Mouse (Mus musculus) midbrain, embryonic 10.5 days (tissue): ENCODE measurements around the gene Tmem139. TPM values are rescaled to one million over a fixed set of nuclear protein-coding genes. Genes with fewer than 3 reads are reported as not detected.

ENCODE experiments used
- DNase-seq: peaks from one replicate; pipeline ENCODE4 v3.0.0-alpha.2; 2017; ENCODE audit warnings: low spot score
- H3K27ac ChIP-seq: fragments of 300-500 bp; sonication (generic); replicated peaks from 2 replicates; pipeline ENCODE4 v1.5.1; 2016; ENCODE audit warnings: mild to moderate bottlenecking
- H3K27me3 ChIP-seq: fragments of 300-500 bp; sonication (generic); 2 replicates; pipeline ENCODE4 v1.6.1; 2016; ENCODE audit warnings: low read depth, mild to moderate bottlenecking; ENCODE audit not compliant: poor library complexity, severe bottlenecking
- H3K36me3 ChIP-seq: fragments of 300-500 bp; sonication (generic); 2 replicates; pipeline ENCODE4 v1.6.1; 2016; ENCODE audit warnings: mild to moderate bottlenecking, moderate library complexity
- H3K4me1 ChIP-seq: fragments of 300-500 bp; sonication (generic); 2 replicates; pipeline ENCODE4 v1.6.1; 2016
- H3K4me3 ChIP-seq: fragments of 300-500 bp; sonication (generic); 2 replicates; pipeline ENCODE4 v1.5.1; 2016; ENCODE audit warnings: mild to moderate bottlenecking, moderate library complexity
- H3K9me3 ChIP-seq: fragments of 300-500 bp; sonication (generic); replicated peaks from 2 replicates; pipeline ENCODE4 v1.6.1; 2016; ENCODE audit warnings: mild to moderate bottlenecking
- WGBS: fragments of 180-500 bp; shearing (Covaris S2); methylation state at CpG from one replicate; pipeline ENCODE4 v1.1.7; 2016; 5-methylcytosine and 5-hydroxymethylcytosine counted together
- polyA plus RNA-seq: library from polyadenylated mRNA; unstranded; fragments of >200 nt; fragmentation: Nextera tagmentation; extraction: Ambion mirVana; gene quantifications from 2 replicates; pipeline ENCODE4 v1.2.1, GENCODE M21; 2016

Tmem139 gene
- polyA plus RNA-seq, 1 experiment from 2014 or later = 0.33 TPM

- WGBS = 88% methylated on average over 4 of the region's 4 CpGs
- peaks cover 3% of the 10 kb centered on the region for H3K4me1 ChIP-seq
- H3K9me3 ChIP-seq = no peaks in the 10 kb centered on the region
- no peaks in the 10 kb centered on the region for H3K36me3 ChIP-seq
- H3K4me3 ChIP-seq = no peak overlapping the region
- DNase-seq = no peak
- no peak overlapping the region for H3K27ac ChIP-seq
- H3K27me3 ChIP-seq = peaks cover 7% of the 10 kb centered on the region
Observed at GRCm38 (mm10) chr6:42251791-42252190, 10.0 kb upstream of the Tmem139 start.

GRCm38 (mm10) chr6:42253103-42253502 lies 8.7 kb upstream of the Tmem139 start:
- Histone ChIP-seq H3K9me3 (no peaks in the 10 kb centered on the region), H3K27me3 (no peaks in the 10 kb centered on the region), H3K4me3 (no peak overlapping the region), H3K27ac (no peak overlapping the region), H3K36me3 (no peaks in the 10 kb centered on the region), H3K4me1 (0 out of 2 replicates have a peak, but pooled peaks cover 4% of the 10 kb centered on the region)
- WGBS = 92% methylated on average over 2 of the region's 2 CpGs
- no peak for DNase-seq

- DNase-seq = peak; percentile 60
- Histone ChIP-seq H3K4me1 (0 out of 2 replicates have a peak, but pooled peaks cover 4% of the 10 kb centered on the region), H3K4me3 (no peak overlapping the region), H3K9me3 (no peaks in the 10 kb centered on the region), H3K27me3 (peaks cover 14% of the 10 kb centered on the region), H3K27ac (no peak overlapping the region), H3K36me3 (no peaks in the 10 kb centered on the region)
- WGBS = 27% methylated on average over 11 of the region's 11 CpGs
Observed at GRCm38 (mm10) chr6:42257303-42257863, 4.4 kb upstream of the Tmem139 start.

DNA sequence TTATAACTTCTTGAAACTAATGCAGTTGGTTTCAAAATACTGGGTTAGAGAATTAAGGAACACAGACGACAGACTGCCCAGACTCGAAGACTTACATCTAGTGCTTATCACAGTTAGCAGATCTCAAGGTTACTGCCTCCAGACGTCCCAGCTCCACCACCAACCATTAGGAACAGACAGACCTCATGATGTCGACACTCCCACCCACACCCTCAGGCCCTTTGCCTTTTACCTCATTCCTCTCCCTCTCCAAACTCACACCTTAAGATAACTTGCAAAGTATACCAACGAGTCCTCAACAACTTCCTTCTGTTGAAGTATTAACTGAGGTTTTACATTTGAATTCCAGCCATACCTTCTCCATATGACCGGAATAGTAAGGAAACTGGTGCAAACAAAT lies 1.3 kb upstream of the Tmem139 start:
- no peak for DNase-seq
- Histone ChIP-seq H3K4me3 (no peak overlapping the region), H3K36me3 (no peaks in the 10 kb centered on the region), H3K4me1 (peaks cover 8% of the 10 kb centered on the region; the same call in 1 of the 2 replicates), H3K9me3 (no peaks in the 10 kb centered on the region), H3K27ac (no peak overlapping the region), H3K27me3 (peaks cover 25% of the 10 kb centered on the region)
- 80% methylated on average over 6 of the region's 6 CpGs for WGBS

DNA sequence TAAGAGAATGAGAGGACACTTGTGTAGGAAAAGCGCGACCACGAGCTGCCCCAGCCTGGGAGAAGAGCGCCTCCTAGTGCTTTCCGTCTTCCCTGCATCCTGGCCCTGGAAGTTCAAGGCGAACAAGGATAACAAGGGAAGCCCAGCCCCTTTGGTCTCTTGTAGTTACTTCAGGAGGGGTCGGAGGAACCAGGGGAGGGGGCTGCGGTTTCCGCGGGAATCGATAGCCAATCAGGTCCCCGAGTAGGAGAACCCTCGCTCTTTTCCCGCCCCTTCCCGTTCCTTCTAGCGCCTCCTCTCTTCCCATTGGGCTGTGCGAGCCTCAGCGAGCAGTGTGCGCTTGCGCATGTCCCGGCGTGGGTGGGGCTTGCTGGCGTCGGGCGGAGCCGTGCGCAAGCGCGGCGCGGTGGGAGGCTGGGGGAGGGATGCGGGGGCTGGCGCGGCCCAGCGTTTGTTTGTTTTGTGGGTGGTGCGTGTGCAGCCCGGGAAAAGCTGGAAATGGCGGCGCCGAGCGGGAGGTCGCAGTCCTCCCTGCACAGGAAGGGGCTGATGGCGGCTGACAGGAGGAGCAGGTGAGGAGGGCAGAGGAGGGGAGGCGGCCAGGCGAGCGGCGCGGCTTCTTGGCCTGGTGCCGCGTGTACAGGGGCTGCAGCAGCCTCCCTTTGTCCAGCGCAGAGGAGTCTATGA lies 3.0 kb downstream of the Tmem139 start, which contains the start of gene Casp2:
Casp2 (plus strand) TSS at position 360 of the 687 bp plus-strand sequence.
- WGBS = under 1% methylated on average over 44 of the region's 51 CpGs
- Histone ChIP-seq H3K4me3 (peak within 1 kb of the TSS; percentile 85), H3K27me3 (peaks cover 25% of the 10 kb centered on the region), H3K36me3 (peaks cover 27% of the 10 kb centered on the region), H3K9me3 (no peaks in the 10 kb centered on the region), H3K27ac (peak within 1 kb of the TSS; percentile 98), H3K4me1 (peaks cover 15% of the 10 kb centered on the region)
- peak; percentile 100 for DNase-seq

GRCm38 (mm10) chr6:42265391-42266330 lies 3.9 kb downstream of the Tmem139 start:
- H3K36me3 ChIP-seq = peaks cover 36% of the 10 kb centered on the region
- under 1% methylated on average over 21 of the region's 21 CpGs for WGBS
- peaks cover 15% of the 10 kb centered on the region for H3K4me1 ChIP-seq
- peak overlapping the region; percentile 98 for H3K27ac ChIP-seq
- peaks cover 24% of the 10 kb centered on the region for H3K27me3 ChIP-seq
- H3K4me3 ChIP-seq = peak overlapping the region; percentile 85
- no peak for DNase-seq
- H3K9me3 ChIP-seq = no peaks in the 10 kb centered on the region

DNA sequence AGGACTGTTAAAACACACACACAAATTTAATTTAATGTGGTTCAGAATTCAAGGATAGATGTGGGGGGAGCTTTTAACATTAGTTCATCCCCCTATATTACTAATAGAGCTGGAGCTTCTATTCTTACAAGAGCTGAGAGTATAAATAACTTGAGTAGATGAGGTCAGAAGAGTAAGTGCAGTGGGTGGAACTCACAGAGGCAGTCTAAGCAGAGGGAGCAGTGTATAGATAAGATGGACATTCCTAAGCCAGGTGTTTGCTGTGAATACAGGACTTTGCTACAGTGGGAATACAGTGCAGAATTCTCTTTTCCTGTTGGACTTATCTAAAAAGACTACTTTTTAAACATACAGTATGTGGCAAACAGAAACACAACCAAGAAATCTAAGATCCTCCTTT lies 9.0 kb downstream of the Tmem139 start:
- Histone ChIP-seq H3K27me3 (no peaks in the 10 kb centered on the region), H3K4me3 (no peak overlapping the region), H3K9me3 (no peaks in the 10 kb centered on the region), H3K4me1 (peaks cover 11% of the 10 kb centered on the region), H3K27ac (no peak overlapping the region), H3K36me3 (peaks cover 88% of the 10 kb centered on the region)
- DNase-seq = no peak

- H3K4me1 ChIP-seq = no peaks in the 10 kb centered on the region
- DNase-seq = no peak
- H3K4me3 ChIP-seq = no peak overlapping the region
- H3K27ac ChIP-seq = no peak overlapping the region
- WGBS = 92% methylated on average over 2 of the region's 2 CpGs
- no peaks in the 10 kb centered on the region for H3K27me3 ChIP-seq
- no peaks in the 10 kb centered on the region for H3K9me3 ChIP-seq
- peaks cover 100% of the 10 kb centered on the region for H3K36me3 ChIP-seq
Observed at GRCm38 (mm10) chr6:42276151-42276550, 14.4 kb downstream of the Tmem139 start.

- Histone ChIP-seq H3K36me3 (peaks cover 96% of the 10 kb centered on the region), H3K27ac (no peak overlapping the region), H3K4me1 (no peaks in the 10 kb centered on the region), H3K27me3 (no peaks in the 10 kb centered on the region), H3K4me3 (no peak overlapping the region), H3K9me3 (no peaks in the 10 kb centered on the region)
- no peak for DNase-seq
- 75% methylated on average over 5 of the region's 5 CpGs for WGBS
Observed at GRCm38 (mm10) chr6:42282865-42283528, 21.2 kb downstream of the Tmem139 start.

- H3K4me3 ChIP-seq = no peak within 1 kb of the TSS
- no peaks in the 10 kb centered on the region for H3K9me3 ChIP-seq
- H3K4me1 ChIP-seq = no peaks in the 10 kb centered on the region
- no peak for DNase-seq
- no peaks in the 10 kb centered on the region for H3K27me3 ChIP-seq
- H3K36me3 ChIP-seq = peaks cover 79% of the 10 kb centered on the region
- 89% methylated on average over 5 of the region's 5 CpGs for WGBS
- H3K27ac ChIP-seq = no peak within 1 kb of the TSS
Observed at GRCm38 (mm10) chr6:42286448-42286847, 24.7 kb downstream of the Tmem139 start, which contains the start of gene Clcn1. Gene Clcn1 (plus strand): TSS chr6:42286685.

- Histone ChIP-seq H3K27me3 (no peaks in the 10 kb centered on the region), H3K4me1 (no peaks in the 10 kb centered on the region), H3K4me3 (no peak overlapping the region), H3K36me3 (peaks cover 79% of the 10 kb centered on the region), H3K9me3 (no peaks in the 10 kb centered on the region), H3K27ac (no peak overlapping the region)
- DNase-seq = no peak
Observed at GRCm38 (mm10) chr6:42287562-42287961, 25.8 kb downstream of the Tmem139 start.

DNA sequence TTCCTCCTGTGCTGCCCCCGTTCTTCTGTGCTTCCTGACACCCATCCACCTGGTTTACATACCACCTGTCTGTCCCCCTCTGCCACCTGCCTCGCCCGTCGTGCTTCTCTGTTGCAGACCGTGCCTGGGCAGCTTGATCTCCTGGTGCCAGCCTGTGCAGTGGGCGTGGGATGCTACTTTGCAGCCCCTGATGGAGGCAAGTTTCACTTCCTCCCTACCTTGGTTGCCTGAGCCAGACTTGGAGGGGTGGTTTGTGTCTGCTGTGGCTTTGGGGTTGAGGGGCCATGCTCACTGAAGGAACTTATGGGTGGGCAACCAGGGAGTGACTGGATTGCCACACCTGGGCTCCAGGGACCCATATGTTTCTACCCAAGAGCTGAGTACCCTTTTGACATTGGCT lies 31.6 kb downstream of the Tmem139 start:
- H3K4me3 ChIP-seq = no peak overlapping the region
- no peak for DNase-seq
- 93% methylated on average over 6 of the region's 6 CpGs for WGBS
- H3K4me1 ChIP-seq = no peaks in the 10 kb centered on the region
- H3K36me3 ChIP-seq = peaks cover 86% of the 10 kb centered on the region
- H3K27me3 ChIP-seq = no peaks in the 10 kb centered on the region
- H3K27ac ChIP-seq = no peak overlapping the region
- no peaks in the 10 kb centered on the region for H3K9me3 ChIP-seq
